Mouse (Mus musculus): ENCODE results near the gene Fam72a.

DNA sequence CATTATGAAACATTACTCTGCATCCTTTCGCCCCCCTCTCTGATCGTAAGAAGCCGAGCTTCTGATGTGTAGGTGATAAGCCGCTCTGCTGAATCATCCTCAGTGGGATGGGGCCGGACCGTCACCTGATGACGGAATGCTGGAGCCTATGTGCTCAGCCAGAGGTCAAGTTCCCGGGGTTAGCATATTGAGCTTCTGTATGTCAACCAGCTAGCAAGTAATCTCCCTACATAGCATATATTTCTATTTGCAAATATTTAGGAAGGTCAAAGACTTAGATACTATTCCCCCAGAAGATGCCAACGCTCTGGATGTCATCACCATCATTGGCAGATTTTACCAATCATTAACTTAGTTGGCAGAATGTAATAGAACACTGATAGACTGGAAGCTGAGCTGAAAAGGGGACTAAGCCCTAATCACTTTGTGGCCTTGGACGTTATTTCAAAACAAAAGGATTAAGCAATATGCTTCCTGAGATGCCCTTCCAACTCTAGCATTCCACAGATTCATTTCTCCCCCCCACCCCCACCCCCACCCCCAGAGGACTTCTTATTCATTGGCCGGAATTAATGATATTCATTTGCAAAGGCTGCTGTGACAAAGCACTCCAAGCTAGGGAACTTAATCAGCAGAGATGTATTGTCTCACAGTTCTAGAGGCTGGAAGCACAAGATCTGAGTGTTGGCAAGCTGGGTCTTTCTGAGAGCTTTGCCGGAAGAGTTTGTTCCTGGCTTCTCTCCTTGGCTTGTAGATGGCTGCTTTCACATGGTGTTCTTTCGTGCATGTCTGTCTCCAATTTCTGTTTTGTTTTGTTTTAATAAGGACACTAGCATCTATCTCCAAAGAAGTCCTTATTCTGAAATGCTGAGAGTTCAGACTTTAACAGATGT is 19.3 kb downstream of the Fam72a start:
- TF ChIP-seq POLR2A (IDR thresholded peaks at IDR 0.05; ENCODE audit: control insufficient read depth, extremely low read depth, insufficient read depth, low read length, poor library complexity) (no peak), CTCF (IDR thresholded peaks at IDR 0.05; ENCODE audit: borderline replicate concordance, control insufficient read depth, extremely low read depth, insufficient read depth, low read length, poor library complexity) (no peak)
